Comparison of ENCODE assay signal across 18 mouse cellular contexts in genomic region chr5:99839661-99840060, GRCm38 (mm10).
"Had no signal": no experiment of that assay in that cellular context is flagged by ENCODE, and none has a peak within 500 bp of the region (broad histone marks: within the 10 kb centered on the region; RNA-seq: fewer than 3 reads in every experiment).

No protein-coding gene starts in this region.

- H3K4me2 ChIP-seq: liver, embryonic 15.5 days; lung, embryonic 15.5 days; midbrain, embryonic 12.5 days; neural tube, embryonic 12.5 days; stomach, embryonic 15.5 days had no signal

- H3K27ac ChIP-seq: liver, embryonic 15.5 days; lung, embryonic 15.5 days; macrophage; midbrain, embryonic 12.5 days; neural tube, embryonic 12.5 days; stomach, embryonic 15.5 days; stomach, postnatal 0 days had no signal

- H3K9me3 ChIP-seq: liver, embryonic 15.5 days; lung, embryonic 15.5 days; megakaryocyte, embryonic 14.5 days; midbrain, embryonic 12.5 days; neural tube, embryonic 12.5 days; stomach, embryonic 15.5 days had no signal

- DNase-seq: liver, postnatal 0 days; lung, adult 2 months; lung, postnatal 14 days; lung, postnatal 36 days; midbrain, embryonic 14.5 days; right cerebral cortex, postnatal 14 days; thymus, adult 18-20 months; thymus, postnatal 14 days; thymus, postnatal 36 days had no signal

- ATAC-seq: liver, postnatal 0 days; lung, postnatal 0 days had no signal

- H3K36me3 ChIP-seq: liver, embryonic 15.5 days; lung, embryonic 15.5 days; midbrain, embryonic 12.5 days; neural tube, embryonic 12.5 days; stomach, embryonic 15.5 days had no signal

- H3K4me1 ChIP-seq: liver, embryonic 15.5 days; lung, embryonic 15.5 days; megakaryocyte, embryonic 14.5 days; midbrain, embryonic 12.5 days; stomach, embryonic 15.5 days had no signal

- H3K9ac ChIP-seq: liver, embryonic 15.5 days; liver, postnatal 0 days; lung, embryonic 15.5 days; midbrain, embryonic 12.5 days; neural tube, embryonic 12.5 days; stomach, embryonic 15.5 days had no signal

- H3K27me3 ChIP-seq: liver, embryonic 15.5 days; lung, embryonic 15.5 days; neural tube, embryonic 12.5 days; stomach, embryonic 15.5 days had no signal

- H3K4me3 ChIP-seq: liver, embryonic 15.5 days; lung, embryonic 15.5 days; megakaryocyte, embryonic 14.5 days; midbrain, embryonic 12.5 days; neural tube, embryonic 12.5 days; stomach, embryonic 15.5 days had no signal
